Mouse (Mus musculus) MEL (cell line): Measurements from ENCODE around the gene Atxn7l1. TPM values are rescaled to one million over a fixed set of nuclear protein-coding genes. Genes with fewer than 3 reads are reported as not detected.

Experiments
- DNase-seq: peaks from one replicate; pipeline ENCODE4 v3.0.0; 2011; ENCODE audit warnings: low read depth, low spot score
- H3K27ac ChIP-seq: 2 replicates; pipeline ENCODE4 v1.5.1; 2012; ENCODE audit warnings: low read depth, mild to moderate bottlenecking, control low read depth, low read length, moderate library complexity; ENCODE audit not compliant: control insufficient read depth
- H3K27me3 ChIP-seq, 2 experiments: fragments of 150-350 bp in 1 of 2; sonication (generic) in 1 of 2; 2 replicates each; pipeline ENCODE4 v1.6.1; 2012; ENCODE audit warnings: low read length in 2 of 2, mild to moderate bottlenecking in 2 of 2, improper control_type of control experiment in 1 of 2, moderate library complexity in 1 of 2; ENCODE audit not compliant: insufficient read depth in 2 of 2, control insufficient read depth in 1 of 2
- H3K36me3 ChIP-seq, 2 experiments: 2 replicates each; pipeline ENCODE4 v1.6.1; 2012 to 2014; ENCODE audit warnings: low read length in 2 of 2, improper control_type of control experiment in 1 of 2, inconsistent platforms in 1 of 2, mild to moderate bottlenecking in 1 of 2; ENCODE audit not compliant: insufficient read depth in 2 of 2, control insufficient read depth in 1 of 2
- H3K4me1 ChIP-seq, 2 experiments: fragments of 150-350 bp in 1 of 2; sonication (generic) in 1 of 2; 2 replicates each; pipeline ENCODE4 v1.6.1; 2012; ENCODE audit warnings: low read length in 2 of 2, improper control_type of control experiment in 1 of 2, mild to moderate bottlenecking in 1 of 2; ENCODE audit not compliant: insufficient read depth in 2 of 2, control insufficient read depth in 1 of 2
- H3K4me3 ChIP-seq, 2 experiments: fragments of 150-350 bp in 1 of 2; sonication (generic) in 1 of 2; 2 replicates each; pipeline ENCODE4 v1.5.1; 2012; ENCODE audit warnings: low read depth in 2 of 2, low read length in 2 of 2, mild to moderate bottlenecking in 2 of 2, moderate library complexity in 2 of 2, control low read depth in 1 of 2, improper control_type of control experiment in 1 of 2; ENCODE audit not compliant: control insufficient read depth in 1 of 2, insufficient read depth in 1 of 2
- H3K79me2 ChIP-seq: 2 replicates; pipeline ENCODE4 v1.6.1; 2012; ENCODE audit warnings: mild to moderate bottlenecking, low read length, moderate library complexity; ENCODE audit not compliant: control insufficient read depth, poor library complexity, insufficient read depth
- H3K9ac ChIP-seq: 2 replicates; pipeline ENCODE4 v1.6.1; 2012; ENCODE audit warnings: low read depth, mild to moderate bottlenecking, control low read depth, low read length, moderate library complexity; ENCODE audit not compliant: control insufficient read depth, poor library complexity, severe bottlenecking
- H3K9me3 ChIP-seq: fragments of 150-350 bp; sonication (generic); replicated peaks from 2 replicates; pipeline ENCODE4 v1.6.1; 2012; ENCODE audit warnings: mild to moderate bottlenecking, low read length, improper control_type of control experiment, moderate library complexity; ENCODE audit not compliant: insufficient read depth
- BHLHE40 ChIP-seq: IDR thresholded peaks from 2 replicates; pipeline ENCODE4 v1.6.1; 2012; ENCODE audit warnings: low read depth, mild to moderate bottlenecking, inconsistent platforms, low read length, improper control_type of control experiment, borderline replicate concordance
- EP300 ChIP-seq, 2 experiments: IDR thresholded peaks; 2 replicates each; pipeline ENCODE4 v1.6.1; 2011; ENCODE audit warnings: improper control_type of control experiment in 2 of 2, low read length in 2 of 2, low read depth in 1 of 2, mild to moderate bottlenecking in 1 of 2
- NRF1 ChIP-seq: IDR thresholded peaks from 2 replicates; pipeline ENCODE4 v1.6.1; 2014; ENCODE audit warnings: low read depth, mild to moderate bottlenecking, inconsistent platforms, low read length, improper control_type of control experiment, moderate library complexity; ENCODE audit not compliant: poor library complexity, insufficient read depth, severe bottlenecking
- POLR2AphosphoS5 ChIP-seq: IDR thresholded peaks from 2 replicates; pipeline ENCODE4 v1.6.1; 2012; ENCODE audit warnings: low read depth, borderline replicate concordance, mild to moderate bottlenecking, inconsistent platforms, low read length, moderate library complexity, mixed read lengths
- SIN3A ChIP-seq: IDR thresholded peaks from 2 replicates; pipeline ENCODE4 v1.6.1; 2012; ENCODE audit warnings: low read length, improper control_type of control experiment, inconsistent platforms
- TBP ChIP-seq: IDR thresholded peaks from 2 replicates; pipeline ENCODE4 v1.8.0; 2011; ENCODE audit warnings: low read depth, low read length, improper control_type of control experiment
- UBTF ChIP-seq: IDR thresholded peaks from 2 replicates; pipeline ENCODE4 v1.6.1; 2012; ENCODE audit warnings: low read depth, mild to moderate bottlenecking, inconsistent platforms, low read length, improper control_type of control experiment, moderate library complexity, borderline replicate concordance; ENCODE audit not compliant: insufficient read depth
- USF1 ChIP-seq: IDR thresholded peaks from 2 replicates; pipeline ENCODE4 v1.6.1; 2014; ENCODE audit warnings: low read depth, mild to moderate bottlenecking, inconsistent platforms, low read length, improper control_type of control experiment, moderate library complexity
- USF2 ChIP-seq, 2 experiments: IDR thresholded peaks; 2 replicates each; pipeline ENCODE4 v1.6.1; 2011 to 2012; ENCODE audit warnings: improper control_type of control experiment in 2 of 2, low read length in 2 of 2, borderline replicate concordance in 1 of 2, inconsistent platforms in 1 of 2, low read depth in 1 of 2, mild to moderate bottlenecking in 1 of 2; ENCODE audit not compliant: insufficient read depth in 1 of 2
- polyA plus RNA-seq, 2 experiments: library from polyadenylated mRNA; stranded (reverse) in 1 of 2; unstranded in 1 of 2; fragments of >175 nt in 1 of 2; fragments of >200 nt in 1 of 2; gene quantifications; 2 replicates each; pipeline versions ENCODE4 v1.2.1 to v1.2.4; 2012; ENCODE audit warnings: low replicate concordance in 2 of 2, low read depth in 1 of 2; ENCODE audit not compliant: insufficient read length in 2 of 2, insufficient read depth in 1 of 2, missing spikeins in 1 of 2
- total RNA-seq: library from RNA; depleted of rRNA; stranded (reverse); fragments of 300-350 nt; gene quantifications from 2 replicates; pipeline ENCODE4 v1.2.3, GENCODE M21; 2012

Atxn7l1 gene
- total and polyA plus RNA-seq, 3 experiments: 11.6 to 50.3 TPM; not detected in 1

- no peaks in the 10 kb centered on the region for H3K9me3 ChIP-seq
- no peak overlapping the region for H3K27ac ChIP-seq
- H3K4me3 ChIP-seq: no peak overlapping the region
- no peak for DNase-seq
- H3K36me3 ChIP-seq: peaks cover 0 to 3% of the 10 kb centered on the region in 2 experiments; a peak in 1 of 4 replicates
- peaks cover 0 to 3% of the 10 kb centered on the region in 2 experiments; a peak in 2 of 4 replicates for H3K4me1 ChIP-seq
- TF ChIP-seq SIN3A (no peak), NRF1 (no peak), TBP (no peak), USF2 (IDR thresholded peaks at IDR 0.05; ENCODE audit: borderline replicate concordance in 1 of 2, insufficient read depth in 1 of 2, low read depth in 1 of 2, low read length in 2 of 2) (no peak)
- no peak overlapping the region for H3K9ac ChIP-seq
- no peaks in the 10 kb centered on the region for H3K27me3 ChIP-seq
- no peaks in the 10 kb centered on the region for H3K79me2 ChIP-seq
Measured at GRCm38 (mm10) chr12:33174171-33174570, 26.7 kb downstream of the Atxn7l1 start.

GRCm38 (mm10) chr12:33174675-33175357, 27.3 kb downstream of the Atxn7l1 start:
- no peak overlapping the region for H3K27ac ChIP-seq
- H3K4me3 ChIP-seq: no peak overlapping the region
- H3K27me3 ChIP-seq: no peaks in the 10 kb centered on the region
- TF ChIP-seq UBTF (no peak), BHLHE40 (no peak), POLR2AphosphoS5 (no peak), EP300 (IDR thresholded peaks at IDR 0.05; ENCODE audit: low read depth in 1 of 2, low read length in 2 of 2) (no peak), USF1 (no peak), USF2 (IDR thresholded peaks at IDR 0.05; ENCODE audit: borderline replicate concordance in 1 of 2, insufficient read depth in 1 of 2, low read depth in 1 of 2, low read length in 2 of 2) (no peak), NRF1 (no peak)
- peaks cover 0 to 3% of the 10 kb centered on the region in 2 experiments; a peak in 2 of 4 replicates for H3K4me1 ChIP-seq
- no peak for DNase-seq
- H3K79me2 ChIP-seq: no peaks in the 10 kb centered on the region
- H3K9ac ChIP-seq: no peak overlapping the region
- H3K9me3 ChIP-seq: no peaks in the 10 kb centered on the region
- H3K36me3 ChIP-seq: peaks cover 0 to 3% of the 10 kb centered on the region in 2 experiments; a peak in 1 of 4 replicates
